Mouse (Mus musculus) neutrophil, adult 59 days (primary cell): Measurements from ENCODE around the gene Slc13a3. TPM values are rescaled to one million over a fixed set of nuclear protein-coding genes. Genes with fewer than 3 reads are reported as not detected.

Source experiments
- total RNA-seq, 2 experiments: library from RNA; stranded (reverse); gene quantifications; 1 replicate in 1 of 2; 2 replicates in 1 of 2; pipeline ENCODE4 v1.2.4; 2023

The Slc13a3 gene
- total RNA-seq = under 1 TPM; 0.57 to 0.67 TPM

DNA sequence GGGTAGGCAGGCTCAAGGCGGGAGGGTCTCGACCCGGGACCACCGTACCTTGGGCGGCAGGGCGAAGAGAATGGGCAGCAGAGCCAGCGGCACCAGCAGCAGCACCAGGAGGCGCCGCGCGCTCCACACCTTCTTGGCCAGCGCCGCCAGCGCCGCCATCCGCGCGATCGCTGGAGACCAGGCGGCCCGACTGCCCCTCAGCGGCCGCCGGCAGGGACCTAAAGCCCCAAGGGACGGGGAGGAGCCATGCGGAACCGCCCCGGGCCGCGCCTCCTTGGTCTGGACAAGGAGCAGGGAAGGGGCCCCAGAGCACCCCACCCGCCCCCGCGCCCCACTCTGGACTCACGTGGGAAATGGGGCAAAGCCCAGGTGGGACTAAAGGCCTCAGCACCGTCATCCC is at the start of gene Slc13a3:
Gene Slc13a3 (minus strand): TSS at position 228 of the 400 bp plus-strand sequence.

DNA sequence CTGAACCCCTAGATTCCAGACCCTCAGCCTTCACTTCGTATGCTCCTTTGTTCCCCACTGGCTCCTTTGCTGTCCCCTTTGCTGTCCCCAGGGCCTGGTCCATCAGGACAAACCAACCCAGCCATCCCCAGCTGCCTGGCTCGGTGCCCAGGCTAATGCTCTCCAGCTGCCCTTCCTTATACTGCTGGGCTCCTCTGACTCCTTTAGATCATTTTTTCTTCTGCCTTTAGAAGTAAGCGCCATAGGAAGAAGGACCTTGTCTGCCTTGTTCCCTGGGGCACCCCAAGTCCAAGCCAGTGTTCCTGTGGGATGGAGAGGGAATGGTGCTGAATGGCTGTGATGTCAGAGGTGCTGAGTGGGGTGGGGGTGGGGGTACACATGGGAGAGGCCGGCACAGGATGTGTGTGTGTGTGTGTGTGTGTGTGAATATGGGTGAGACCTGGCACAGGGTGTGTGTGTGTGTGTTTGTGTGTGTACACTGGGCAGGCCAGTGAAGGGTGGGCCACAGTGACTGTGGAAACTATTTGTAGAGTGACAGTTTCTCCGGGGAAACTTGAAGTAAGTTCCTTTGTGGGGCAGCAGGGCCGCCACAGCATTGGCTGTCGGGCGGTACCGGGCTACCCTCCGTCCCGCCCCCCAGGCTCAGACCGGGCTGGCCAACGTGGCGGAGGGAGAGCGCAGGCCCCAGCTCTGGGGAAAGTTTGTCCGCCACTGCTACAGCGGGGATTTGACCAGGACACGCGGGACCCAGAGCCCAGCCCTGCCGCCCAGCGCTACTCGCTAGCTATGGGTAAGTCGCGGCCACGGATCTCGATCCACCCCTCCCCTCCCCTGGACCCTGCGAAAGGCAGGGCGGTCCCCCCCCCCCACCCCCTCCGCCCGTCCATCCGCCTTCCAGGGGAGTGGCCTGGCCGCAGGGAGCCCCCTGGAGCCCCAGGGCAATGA is 30.5 kb upstream of the Slc13a3 start, which contains the start of gene Slc2a10:
Gene Slc2a10 (plus strand): TSS at position 529 of the 945 bp plus-strand sequence.

DNA sequence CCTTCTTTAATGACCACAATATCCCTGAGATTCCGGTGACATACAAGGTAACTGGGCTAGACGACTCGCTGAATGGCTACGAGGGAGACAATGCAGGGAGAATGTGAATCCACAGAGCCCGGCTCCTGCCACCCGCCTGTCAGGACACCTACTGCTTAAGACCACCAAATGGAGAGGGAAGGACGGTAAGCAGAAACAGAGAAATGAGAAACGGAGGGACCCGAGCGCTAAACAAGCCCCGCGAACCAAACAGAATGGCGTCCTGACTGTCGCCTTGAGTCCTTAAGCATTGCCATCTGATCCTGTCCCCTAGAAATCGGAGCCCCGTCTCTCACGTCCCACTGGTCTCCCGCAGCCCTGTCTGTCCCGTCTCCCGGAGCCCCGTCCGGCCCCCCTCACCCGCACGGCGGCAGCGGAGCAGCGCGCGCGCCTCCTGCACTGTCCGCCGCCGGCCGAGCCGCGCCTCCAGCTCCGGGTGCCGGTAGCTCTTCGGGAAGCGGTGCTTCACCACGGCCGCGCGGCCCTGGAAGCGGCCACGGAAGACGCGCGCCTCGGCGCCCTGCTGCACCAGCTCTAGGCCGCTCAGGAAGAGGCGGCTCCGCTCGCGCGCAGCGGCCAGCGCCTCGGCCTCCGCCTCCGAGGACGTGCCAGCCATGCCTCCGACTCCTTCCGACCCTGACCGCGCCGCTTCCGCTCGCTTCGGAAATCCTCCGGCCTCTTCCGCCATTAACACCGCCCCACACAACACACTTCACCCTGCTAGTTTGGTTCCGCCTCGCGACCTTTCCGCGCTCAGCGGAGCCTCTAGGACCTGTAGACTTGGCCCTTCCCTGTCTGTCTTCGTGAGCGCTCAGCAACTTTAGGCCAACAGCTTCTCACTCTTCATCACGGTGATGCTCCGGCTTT is 19.9 kb upstream of the Slc13a3 start, which contains the start of gene Trp53rka:
Gene Trp53rka (minus strand): TSS at position 677 of the 906 bp plus-strand sequence.

DNA sequence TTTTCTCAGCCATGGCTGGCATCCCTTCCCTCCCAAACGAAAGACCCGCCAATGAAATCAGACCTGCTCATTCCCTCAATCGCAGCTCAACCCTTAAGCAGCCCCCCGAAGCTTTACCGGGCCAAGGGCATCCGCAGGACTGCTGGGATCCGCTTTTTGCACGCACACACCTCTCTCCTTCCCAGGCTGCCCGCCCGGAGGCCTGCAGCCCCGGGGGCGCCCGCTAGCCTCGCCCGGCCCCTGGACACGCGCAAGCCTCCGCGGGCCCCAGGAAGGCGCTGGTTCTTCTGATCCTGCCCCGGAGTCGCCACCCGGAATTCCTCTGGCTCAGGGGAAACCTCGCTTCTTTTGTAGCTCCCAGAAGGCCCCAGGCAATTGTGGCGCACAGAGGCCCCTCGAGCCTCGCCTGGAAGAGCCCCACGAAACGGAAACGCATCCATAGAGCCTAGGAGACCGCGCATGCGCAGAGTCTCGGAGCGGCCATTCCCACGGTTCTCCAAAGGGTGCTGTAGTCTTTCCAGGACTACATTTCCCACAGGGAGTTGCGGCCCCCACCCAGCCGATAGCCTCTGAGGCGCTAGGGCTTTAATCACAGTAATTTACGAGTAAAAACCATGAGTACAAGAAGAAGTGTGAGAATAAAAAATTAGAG is 85.1 kb downstream of the Slc13a3 start, which contains the start of gene Zfp334:
Gene Zfp334 (minus strand): TSS at position 416 of the 652 bp plus-strand sequence.

DNA sequence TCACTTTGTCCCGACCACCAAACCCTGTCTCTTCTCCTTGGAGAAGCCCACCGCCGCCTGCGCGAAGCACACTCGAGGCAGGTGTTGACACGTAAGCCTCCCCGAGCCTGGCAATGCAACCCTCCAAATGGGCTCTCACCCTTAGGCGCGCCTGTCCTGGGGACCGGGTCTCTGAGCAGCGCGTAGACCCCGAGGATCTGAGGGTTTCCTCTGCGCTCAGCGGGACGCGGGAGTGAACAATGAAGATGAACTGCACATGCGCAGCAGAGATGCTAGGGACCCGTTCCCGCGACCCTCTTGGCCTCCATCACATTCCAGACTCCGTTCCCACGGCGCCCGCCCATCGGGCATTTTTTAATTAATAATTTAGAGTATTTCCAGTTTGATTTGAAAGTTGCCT is 104.5 kb downstream of the Slc13a3 start, which contains the start of gene Zfp663:
Gene Zfp663 (minus strand): TSS at position 234 of the 400 bp plus-strand sequence.

Other genes starting within 250 kb of the Slc13a3 start
- not detected for gene Cdh22, start 238.4 kb downstream of the Slc13a3 start, total RNA-seq
- gene Slc35c2, start 185.4 kb downstream of the Slc13a3 start, total RNA-seq = 10 to 100 TPM; 80.9 to 85.3 TPM
- gene Elmo2, start 146.8 kb downstream of the Slc13a3 start, total RNA-seq = 10 to 100 TPM; 54.9 to 74.8 TPM
- not detected for gene Zfp663, start 104.5 kb downstream of the Slc13a3 start, total RNA-seq
- not detected for gene Zfp334, start 85.0 kb downstream of the Slc13a3 start, total RNA-seq
- under 1 TPM; 0.11 to 0.15 TPM for gene Ocstamp, start 72.8 kb downstream of the Slc13a3 start, total RNA-seq
- 1 to 10 TPM; 4.1 to 8.5 TPM for gene Trp53rka, start 20.1 kb upstream of the Slc13a3 start, total RNA-seq
- not detected for gene Slc2a10, start 30.6 kb upstream of the Slc13a3 start, total RNA-seq
- gene Eya2, start 121.8 kb upstream of the Slc13a3 start, total RNA-seq = 1 to 10 TPM in 1 of 2 experiments, under 1 TPM in 1; 0.68 to 2.0 TPM